Mouse (Mus musculus): Measurements from ENCODE around the gene Ppia.
A peak's percentile ranks its signal among the peaks of the same experiment; 100 is the strongest.
"Not testable (repeated sequence)": the region's sequence is repeated elsewhere in the genome, so short reads cannot be mapped to it uniquely, and the experiment has no call there.

Gene Ppia

GRCm38 (mm10) chr11:6442566-6442965 lies 27.3 kb downstream of the Ppia start:
- no peak for DNase-seq (ENCODE audit: low read depth, low spot score)

- no peak for DNase-seq (ENCODE audit: low read depth, low spot score)
Observed at GRCm38 (mm10) chr11:6443102-6443501, 27.9 kb downstream of the Ppia start.

- DNase-seq (ENCODE audit: low read depth, low spot score), result no peak
Observed at GRCm38 (mm10) chr11:6443727-6444076, 28.5 kb downstream of the Ppia start.

GRCm38 (mm10) chr11:6444077-6444853 lies 29.0 kb downstream of the Ppia start, which contains the start of gene H2afv:
Gene H2afv (minus strand): TSS chr11:6444443.
- peak; percentile 99 for DNase-seq (ENCODE audit: low read depth, low spot score)

- no peak for DNase-seq (ENCODE audit: low read depth, low spot score)
Observed at GRCm38 (mm10) chr11:6445441-6445840, 30.2 kb downstream of the Ppia start.

GRCm38 (mm10) chr11:6445951-6446350 lies 30.7 kb downstream of the Ppia start:
- DNase-seq (ENCODE audit: low read depth, low spot score), result no peak

- no peak for DNase-seq (ENCODE audit: low read depth, low spot score)
Observed at GRCm38 (mm10) chr11:6447493-6447892, 32.2 kb downstream of the Ppia start.

- DNase-seq (ENCODE audit: low read depth, low spot score), result not testable (repeated sequence)
Observed at GRCm38 (mm10) chr11:6448155-6448554, 32.9 kb downstream of the Ppia start.

- DNase-seq (ENCODE audit: low read depth, low spot score), result no peak
Observed at GRCm38 (mm10) chr11:6456083-6456482, 40.8 kb downstream of the Ppia start.

GRCm38 (mm10) chr11:6463159-6463837 lies 48.1 kb downstream of the Ppia start:
- no peak for DNase-seq (ENCODE audit: low read depth, low spot score)

- DNase-seq (ENCODE audit: low read depth, low spot score), result peak; percentile 90
Observed at GRCm38 (mm10) chr11:6465122-6465521, 49.9 kb downstream of the Ppia start.

- no peak for DNase-seq (ENCODE audit: low read depth, low spot score)
Observed at GRCm38 (mm10) chr11:6468541-6468940, 53.3 kb downstream of the Ppia start.

Data from CD4-positive, CD25-positive, alpha-beta regulatory T cell, adult 2 months (primary cell).